Mouse (Mus musculus): ENCODE results near the gene Mad1l1.
A peak's percentile ranks its signal among the peaks of the same experiment; 100 is the strongest.

The Mad1l1 gene

DNA sequence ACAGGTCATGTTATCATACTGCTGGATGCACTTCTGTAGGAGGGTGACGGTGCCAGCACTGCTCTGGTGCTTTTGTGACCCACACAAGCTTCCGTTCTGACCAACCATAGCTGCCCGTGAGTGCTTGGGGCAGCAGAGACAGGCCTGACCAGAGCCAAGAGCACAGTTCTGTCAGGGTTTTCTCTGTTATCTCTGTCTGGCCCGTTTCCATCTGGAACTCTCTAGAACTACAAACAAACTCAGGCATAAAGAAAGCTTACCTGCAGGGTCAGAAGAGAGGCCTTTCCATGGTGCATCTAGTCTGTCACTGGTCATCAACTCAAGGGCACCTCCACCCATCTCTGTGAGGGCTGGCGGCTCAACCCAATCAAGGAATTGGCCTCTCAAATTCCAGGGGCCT, 171.2 kb downstream of the Mad1l1 start:
- peak; percentile 28 to 63 for DNase-seq (ENCODE audit: inconsistent age in 2 of 2, low spot score in 1 of 2)

DNA sequence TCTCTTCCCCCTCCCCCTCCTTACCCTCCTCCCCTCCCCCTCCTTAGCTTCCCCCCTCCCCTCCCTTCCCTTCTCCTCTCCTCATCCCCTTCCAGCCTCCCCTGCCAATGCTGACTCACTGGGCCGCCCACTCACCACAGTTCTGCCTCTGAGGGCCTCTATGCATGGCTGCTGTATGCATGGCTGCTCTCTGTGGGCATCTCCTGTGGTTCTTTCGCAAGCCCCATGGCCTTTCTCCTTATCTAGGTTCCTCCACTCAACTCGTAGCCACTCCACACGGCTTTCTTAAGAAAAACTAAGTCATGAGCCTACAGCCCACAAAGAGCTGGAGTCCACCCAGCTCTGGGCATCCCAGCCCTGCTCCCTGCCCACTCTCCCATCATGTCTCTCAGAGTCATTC, 172.1 kb downstream of the Mad1l1 start:
- no peak for DNase-seq (ENCODE audit: inconsistent age in 2 of 2, low spot score in 1 of 2)

DNA sequence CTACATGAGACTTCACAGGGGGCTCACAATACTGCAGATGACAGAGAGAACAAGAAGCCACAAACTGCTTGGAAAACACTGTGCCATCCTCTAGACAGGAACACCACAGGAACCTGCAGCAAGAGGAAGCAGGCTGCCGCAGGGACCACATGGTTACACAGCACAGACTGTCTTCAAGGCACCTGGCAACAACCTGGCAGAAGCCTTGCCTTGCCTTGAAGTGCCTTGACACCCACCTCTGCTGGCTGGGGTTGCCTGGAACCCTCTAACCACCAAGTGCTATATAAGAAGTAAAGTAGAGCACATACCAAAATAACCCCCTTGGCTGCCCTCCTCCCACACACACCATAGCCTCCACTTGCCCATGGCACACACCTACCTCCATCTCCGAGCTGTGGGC, 177.8 kb downstream of the Mad1l1 start:
- DNase-seq (ENCODE audit: inconsistent age in 2 of 2, low spot score in 1 of 2), result no peak

DNA sequence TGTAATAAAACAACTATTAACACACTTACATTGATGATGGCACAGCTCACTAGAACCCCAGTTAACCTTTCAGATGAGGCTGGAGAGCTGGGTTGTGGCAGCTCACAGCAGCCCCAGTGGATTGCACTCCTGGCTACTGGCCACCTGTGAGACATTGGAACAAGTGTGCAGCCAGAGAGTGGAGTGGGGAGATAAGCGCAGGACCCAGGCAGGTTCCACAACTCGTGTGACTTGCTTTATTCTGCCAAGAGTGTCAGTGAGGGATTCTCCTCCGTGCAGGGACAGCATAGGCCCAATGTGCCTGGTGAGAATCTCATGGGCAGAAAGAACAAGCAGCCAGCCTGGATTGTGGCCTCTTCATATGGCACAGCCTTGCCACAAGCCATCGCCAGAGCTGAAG, 180.0 kb downstream of the Mad1l1 start:
- DNase-seq (ENCODE audit: inconsistent age in 2 of 2, low spot score in 1 of 2), result no peak

DNA sequence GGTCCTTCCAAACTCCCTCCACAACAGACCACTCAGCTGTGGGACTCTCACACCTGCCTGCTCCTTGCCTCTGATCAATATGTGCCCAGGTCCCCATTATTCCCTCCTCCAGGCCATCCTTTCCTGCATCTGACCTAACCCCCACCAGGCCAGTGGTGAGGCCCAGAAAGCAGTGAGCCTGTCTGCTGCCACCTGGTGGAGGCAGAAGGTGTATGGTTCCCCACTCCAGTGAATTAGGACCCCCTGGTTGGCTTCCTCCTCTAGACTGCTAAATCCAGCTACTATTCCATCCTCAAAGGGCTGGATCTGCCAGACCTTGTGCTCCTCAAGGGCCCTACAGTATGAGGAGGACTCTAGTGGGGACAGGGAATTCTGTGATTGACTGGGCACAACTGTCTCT, 181.1 kb downstream of the Mad1l1 start:
- DNase-seq (ENCODE audit: inconsistent age in 2 of 2, low spot score in 1 of 2), result peak; percentile 39 to 79

DNA sequence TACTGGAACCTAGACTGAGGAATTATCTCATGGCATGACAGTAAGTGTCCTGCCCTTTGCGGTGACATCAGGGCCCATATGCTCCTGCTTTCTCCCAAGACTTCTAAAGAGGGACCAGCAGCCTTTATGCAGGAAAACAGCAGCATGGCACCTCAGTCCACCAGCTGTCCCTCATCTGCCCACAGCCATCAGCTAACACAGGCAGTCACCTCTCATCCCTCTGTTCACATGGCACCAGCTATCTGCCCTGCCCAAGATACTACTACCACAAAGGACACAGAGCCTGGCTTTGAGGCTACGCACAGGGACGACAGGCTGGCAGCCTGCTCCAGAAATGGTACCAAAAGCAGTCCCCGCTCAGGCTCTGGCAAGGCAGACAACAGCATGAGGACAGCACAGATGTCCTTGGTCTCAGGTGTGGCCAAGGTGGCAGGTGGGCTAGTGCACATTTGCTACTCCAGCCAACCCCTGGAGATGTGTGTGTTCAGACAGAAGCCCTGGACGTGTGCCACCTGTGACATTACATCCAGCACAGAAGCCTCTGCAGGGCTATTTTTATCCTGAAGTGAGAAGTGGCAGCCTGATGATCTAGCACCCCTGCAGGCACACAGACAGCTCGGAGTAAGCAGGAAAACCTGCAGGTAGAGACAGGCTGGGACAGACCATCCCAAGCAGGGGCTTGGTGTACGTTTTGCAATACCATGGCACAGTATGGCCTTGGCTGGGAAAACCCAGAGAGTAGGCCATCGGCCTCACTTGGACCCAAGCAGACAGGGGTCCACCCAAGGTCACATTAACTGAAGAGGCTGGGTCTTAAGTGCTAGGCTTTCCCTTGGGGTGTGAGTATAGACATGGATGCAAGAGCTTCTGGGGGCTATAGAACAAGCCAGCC, 185.4 kb downstream of the Mad1l1 start:
- DNase-seq (ENCODE audit: inconsistent age in 2 of 2, low spot score in 1 of 2), result no peak

DNA sequence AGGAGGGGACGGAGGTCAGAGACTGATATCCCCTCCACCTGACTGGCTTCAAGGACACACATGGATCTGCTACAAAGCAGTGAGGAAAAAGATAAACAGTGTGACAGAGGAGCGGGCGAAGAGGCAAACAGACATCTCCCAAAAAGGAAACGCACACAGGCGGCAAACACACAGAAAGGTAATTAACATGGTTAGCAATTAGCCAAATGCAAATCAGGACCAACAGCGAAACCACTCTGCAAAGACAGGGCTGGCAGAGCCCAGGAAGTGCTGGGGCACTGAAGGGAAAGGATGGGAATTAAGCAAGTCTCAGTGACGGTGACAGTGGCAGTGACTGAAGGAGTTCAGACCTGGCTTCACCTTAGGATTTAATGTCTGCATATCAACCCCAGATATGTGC, 187.3 kb downstream of the Mad1l1 start:
- DNase-seq (ENCODE audit: inconsistent age in 2 of 2, low spot score in 1 of 2), result no peak

DNA sequence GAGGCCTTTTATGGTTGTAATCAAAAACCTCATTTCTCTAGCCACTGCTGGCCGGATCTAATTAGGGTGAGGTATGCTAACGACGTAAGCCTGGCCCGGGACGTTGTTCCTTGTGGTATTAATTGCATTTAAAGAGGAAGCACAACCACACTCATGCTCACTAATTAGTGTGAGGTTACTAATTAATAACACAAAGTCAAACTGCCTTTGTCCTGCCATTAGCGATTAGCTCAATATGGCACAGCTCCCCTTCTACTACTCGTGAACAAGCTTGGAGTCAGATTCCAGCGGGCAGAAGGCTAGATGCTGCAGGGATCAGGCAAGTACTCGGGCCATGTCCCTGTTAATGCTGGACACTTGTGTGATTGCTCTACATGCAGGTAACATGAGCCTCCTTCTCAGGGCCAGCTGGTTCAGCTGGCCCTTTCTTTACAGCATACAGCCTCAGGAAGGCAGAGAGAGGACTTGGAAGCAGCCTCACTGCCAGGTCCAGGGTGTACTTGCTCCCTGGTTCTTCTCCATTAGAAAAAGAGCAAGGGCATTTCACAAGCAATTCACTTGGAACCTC, 192.9 kb downstream of the Mad1l1 start:
- DNase-seq (ENCODE audit: inconsistent age in 2 of 2, low spot score in 1 of 2), result no peak

DNA sequence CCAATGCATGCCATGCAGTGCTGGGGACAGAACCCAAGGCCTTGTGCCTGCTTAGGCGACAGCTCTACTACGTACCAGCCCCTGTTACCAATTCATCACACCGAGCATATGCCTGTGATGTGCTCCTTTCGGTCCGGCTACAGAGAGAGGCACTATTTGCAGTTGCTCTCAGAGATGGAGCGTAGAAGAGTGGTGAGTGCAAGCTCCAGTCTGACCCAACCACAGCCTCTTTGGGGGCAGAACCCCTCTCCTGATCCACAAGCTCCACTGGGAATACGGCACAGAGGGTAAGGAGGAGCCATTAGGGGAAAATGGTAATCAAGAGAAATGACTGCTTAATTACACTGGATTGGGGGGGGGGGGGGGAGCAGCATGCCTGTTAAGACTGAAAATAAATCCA, 193.4 kb downstream of the Mad1l1 start:
- DNase-seq (ENCODE audit: inconsistent age in 2 of 2, low spot score in 1 of 2), result no peak

DNA sequence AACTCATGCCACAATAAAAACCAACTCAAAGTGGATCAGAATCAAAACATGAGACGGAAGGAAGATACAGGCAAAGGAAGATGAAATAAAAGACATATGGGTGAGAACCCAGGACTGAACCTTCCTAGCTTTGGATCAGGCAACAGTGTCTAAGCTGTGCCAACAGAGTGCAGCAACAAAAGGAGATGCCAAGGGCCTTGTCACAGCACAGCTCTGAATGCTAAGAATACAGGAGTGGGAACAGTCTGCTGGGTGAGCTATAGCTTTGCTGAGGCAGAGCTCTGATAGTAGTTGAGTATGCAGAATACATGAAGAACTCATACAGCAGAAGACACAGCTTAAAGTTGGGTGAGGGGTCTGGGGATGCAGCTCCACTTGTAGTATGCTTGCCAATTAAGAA, 196.7 kb downstream of the Mad1l1 start:
- no peak for DNase-seq (ENCODE audit: inconsistent age in 2 of 2, low spot score in 1 of 2)

DNA sequence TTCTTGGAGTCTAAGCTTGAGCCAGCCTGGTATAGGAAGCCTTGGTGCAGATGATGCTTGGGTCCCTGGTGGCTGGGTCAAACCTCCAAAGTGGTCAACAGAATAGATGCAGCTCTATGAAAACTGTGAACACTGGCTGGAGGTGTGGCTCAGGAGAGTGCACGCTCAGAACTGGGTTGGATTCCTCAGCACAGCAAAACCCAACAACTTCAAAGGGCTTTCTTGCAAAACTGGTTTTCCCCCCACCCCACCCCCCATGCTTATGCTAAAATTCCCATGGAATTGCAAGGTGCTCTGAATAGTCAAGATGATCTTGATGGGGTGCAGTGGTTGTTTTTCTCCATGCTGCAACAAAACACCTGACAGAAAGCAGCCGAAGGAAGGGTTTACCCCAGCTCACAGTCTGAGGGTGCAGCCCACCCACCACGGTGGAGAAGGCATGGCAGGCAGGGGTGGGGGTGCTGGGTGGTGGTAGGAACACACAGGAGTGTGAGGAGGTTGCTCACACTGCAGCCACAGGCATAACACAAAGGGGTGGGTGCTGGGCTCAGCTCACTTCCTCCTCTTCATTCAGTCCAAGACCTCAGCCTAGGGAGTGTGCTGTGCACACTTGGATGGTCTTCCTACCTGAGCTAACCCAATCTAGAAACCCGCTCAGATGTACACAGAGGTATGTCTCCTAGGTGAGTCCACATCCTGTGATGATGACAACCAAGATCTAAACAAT, 197.5 kb downstream of the Mad1l1 start:
- DNase-seq (ENCODE audit: inconsistent age in 2 of 2, low spot score in 1 of 2), result no peak

DNA sequence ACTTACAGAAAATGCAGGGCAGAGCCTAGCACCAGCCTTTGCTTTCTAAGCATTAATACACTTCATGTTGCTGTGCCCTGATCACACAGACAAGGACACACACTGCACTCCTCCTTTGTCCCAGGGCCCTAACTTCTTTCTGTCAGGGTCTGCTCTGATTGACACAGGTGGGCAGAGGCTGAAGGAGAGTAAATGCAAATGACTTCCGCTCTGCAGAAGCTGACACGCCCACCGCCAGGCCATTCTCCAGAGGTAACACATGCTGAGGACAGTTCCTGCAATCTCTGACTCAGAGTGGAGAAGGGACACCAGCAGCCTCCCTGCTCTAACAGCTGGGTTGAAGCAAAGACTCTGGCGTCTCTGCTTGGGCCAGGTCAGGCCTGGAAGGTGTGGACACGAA, 198.2 kb downstream of the Mad1l1 start:
- DNase-seq (ENCODE audit: inconsistent age in 2 of 2, low spot score in 1 of 2), result no peak

DNA sequence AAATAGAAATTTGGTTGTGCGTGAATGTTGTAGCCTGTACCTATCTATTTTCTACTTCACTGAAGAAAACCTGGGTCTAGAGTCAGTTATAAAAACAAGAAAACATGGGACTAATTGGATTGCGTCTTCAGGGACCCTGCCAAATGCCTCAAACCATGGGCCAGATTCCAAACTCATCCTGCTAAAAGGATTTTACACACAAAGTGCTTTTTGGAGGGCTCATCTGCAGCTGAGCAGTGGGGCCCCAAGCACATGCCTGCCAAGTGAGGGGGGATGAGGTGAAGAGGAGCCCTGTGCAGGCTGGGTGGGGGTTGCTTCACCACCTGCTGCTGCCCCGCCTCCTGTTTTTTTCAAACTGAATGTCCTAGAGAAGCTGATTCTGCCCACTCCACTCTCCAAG, 199.4 kb downstream of the Mad1l1 start:
- DNase-seq (ENCODE audit: inconsistent age in 2 of 2, low spot score in 1 of 2), result no peak

DNA sequence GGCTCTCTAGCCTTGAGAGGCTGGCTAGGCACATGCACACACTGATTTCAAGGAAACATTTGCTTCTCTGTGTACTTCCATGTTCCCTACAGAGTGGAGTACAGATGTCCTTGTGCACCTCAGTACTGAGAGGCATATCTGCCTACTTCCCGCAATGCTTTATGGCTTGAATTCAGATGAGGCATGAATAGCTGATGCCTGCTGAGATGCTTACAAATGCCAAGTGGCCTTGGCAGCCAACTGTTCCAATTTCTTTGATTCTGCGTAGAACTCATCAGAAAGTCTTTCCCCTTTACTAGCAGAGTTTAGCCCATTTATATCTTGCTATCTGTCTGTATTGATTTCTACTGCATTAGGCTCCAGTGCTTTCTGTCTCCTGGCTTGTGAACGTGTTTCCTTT, 202.4 kb downstream of the Mad1l1 start:
- no peak for DNase-seq (ENCODE audit: inconsistent age in 2 of 2, low spot score in 1 of 2)

DNA sequence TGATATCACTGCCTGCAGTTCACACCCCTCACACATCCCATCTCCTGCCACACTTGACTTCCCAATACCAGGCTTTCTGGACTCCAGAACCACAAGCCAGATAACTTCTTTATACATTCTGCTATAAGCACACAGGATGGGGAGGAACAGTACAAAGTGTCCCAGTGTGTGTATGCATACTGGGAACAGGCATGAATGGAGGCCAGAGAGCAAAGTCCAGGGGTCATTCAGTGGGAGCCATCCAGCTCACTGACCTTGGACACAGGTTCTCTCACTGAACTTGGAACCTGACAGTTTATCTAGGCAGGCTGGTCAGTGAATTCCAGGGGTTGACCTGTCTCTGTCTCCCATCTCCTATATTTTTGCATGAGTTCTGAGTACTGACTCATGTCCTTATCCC, 203.4 kb downstream of the Mad1l1 start:
- no peak for DNase-seq (ENCODE audit: inconsistent age in 2 of 2, low spot score in 1 of 2)

DNA sequence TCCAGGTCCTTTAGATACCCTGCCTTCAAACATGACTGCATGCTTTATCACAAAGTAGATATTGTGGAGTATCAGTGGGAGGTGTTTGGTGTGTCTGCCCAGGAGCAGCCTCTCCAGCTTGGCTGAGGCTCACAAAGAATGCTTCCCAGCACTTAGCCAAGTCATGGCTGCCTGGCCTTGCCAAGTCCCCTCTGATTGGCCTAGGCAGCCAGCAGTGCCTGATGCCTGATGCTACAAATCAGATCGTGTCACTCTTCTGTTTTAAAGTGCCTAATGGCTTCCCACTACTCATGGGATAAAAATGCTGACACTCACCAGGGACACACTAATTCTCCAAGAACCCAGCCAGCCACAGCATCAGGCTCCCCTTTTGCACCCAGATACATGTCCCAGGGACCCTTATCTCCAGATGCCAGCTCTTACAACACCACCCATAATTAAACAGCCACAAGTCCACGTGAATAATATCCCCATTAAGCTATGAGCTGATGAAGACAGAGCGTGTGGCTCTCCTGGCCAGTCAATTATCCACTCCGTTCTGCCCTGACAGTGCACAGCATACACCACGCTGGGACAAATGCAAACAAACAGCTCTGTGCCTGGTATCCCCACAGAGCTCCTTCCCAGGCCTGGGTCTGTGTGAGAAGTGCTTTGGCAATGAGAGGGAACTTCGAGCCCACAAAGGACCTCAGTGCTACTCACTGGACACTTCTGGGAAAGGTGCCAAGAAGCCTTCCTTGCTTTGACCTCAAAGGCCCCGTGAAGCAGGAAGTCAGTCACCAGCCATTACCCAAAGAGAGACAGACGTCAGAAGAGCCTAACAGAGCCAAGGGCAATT, 205.7 kb downstream of the Mad1l1 start:
- peak; percentile 82 to 93 for DNase-seq (ENCODE audit: inconsistent age in 2 of 2, low spot score in 1 of 2)

DNA sequence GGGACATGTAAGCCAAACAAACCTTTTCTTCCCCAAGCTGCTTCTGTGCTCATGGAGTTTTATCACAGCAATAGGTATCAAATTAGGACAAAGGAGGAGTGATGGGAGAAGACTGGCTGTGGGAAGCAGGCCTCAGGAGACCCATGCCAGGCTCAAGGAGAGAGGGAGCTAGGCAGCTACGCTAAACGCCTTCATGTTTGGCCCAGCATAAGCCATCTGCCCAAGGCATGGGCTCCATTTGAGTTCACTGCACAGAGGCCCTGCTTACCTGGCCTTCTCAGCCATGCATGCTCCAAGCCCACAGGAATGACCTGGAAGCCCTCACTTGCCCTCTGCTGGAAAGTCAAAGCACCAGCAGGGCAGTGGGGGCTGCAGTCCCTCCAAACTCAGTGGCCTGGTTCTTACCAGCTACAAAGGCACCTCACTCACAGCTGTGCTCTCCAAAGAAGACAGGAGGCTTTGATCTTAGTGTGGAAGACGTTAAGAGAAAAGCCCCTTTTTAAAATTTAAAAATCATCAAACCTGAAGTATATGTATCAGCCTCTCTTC, 206.8 kb downstream of the Mad1l1 start:
- DNase-seq (ENCODE audit: inconsistent age in 2 of 2, low spot score in 1 of 2), result no peak

DNA sequence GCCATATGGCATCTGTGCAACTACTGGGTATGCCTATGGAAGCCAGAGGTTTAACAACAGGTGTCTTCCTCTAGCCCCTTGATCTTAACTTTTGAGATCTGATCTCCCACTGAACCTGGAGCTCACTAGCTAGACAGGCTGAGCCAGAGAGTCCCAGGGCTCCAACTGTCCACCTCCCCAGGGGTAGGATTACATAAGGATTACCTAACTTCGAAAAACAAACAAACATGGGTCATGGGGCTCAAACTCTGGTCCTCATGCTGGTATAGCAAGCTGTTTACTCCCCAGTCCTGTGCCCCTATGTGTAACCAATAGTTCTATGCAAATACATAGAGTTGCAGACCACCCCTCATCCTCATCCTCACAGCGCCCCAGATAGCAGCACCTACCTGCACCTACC, 208.1 kb downstream of the Mad1l1 start:
- peak in 1 of 2 experiments; percentile 40 for DNase-seq (ENCODE audit: inconsistent age in 2 of 2, low spot score in 1 of 2)

DNA sequence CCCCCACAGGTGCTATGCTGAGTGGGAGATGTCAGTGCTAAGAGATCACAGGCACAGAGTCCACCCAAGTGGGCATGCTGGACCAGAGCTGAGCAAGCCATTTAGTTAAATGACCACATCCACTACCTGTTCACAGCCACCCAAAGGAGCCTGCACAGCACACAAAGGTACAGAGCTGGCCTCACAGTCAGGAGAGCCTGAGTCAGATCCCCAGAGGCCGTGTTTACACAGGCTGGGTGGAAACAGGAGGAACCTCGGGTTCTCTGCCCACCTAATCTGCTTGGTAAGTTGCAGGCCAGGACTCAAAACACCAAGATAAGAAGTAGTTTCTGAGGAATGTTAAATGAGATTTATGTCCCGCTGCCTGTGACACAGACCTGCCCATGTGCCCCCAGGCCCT, 211.3 kb downstream of the Mad1l1 start:
- DNase-seq (ENCODE audit: inconsistent age in 2 of 2, low spot score in 1 of 2), result no peak

DNA sequence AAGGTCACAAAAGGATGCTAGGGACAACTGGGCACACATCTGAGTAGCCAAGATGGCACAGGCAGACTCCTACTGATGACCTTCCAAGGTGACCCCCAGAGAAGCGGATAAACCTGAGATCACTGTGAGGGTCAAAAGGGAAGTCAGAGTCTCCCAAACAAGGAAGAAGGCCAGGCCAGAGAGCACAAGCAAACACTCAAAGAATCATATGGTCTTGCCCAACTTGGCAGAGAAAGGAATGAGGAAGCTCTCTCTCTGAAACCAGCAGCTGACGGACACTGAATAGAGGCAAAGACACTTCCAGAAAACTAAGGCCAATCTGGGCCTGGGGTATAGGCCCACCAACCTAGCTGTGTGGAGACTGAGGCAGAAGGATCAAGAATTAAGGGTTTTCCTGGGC, 213.4 kb downstream of the Mad1l1 start:
- no peak for DNase-seq (ENCODE audit: inconsistent age in 2 of 2, low spot score in 1 of 2)

DNA sequence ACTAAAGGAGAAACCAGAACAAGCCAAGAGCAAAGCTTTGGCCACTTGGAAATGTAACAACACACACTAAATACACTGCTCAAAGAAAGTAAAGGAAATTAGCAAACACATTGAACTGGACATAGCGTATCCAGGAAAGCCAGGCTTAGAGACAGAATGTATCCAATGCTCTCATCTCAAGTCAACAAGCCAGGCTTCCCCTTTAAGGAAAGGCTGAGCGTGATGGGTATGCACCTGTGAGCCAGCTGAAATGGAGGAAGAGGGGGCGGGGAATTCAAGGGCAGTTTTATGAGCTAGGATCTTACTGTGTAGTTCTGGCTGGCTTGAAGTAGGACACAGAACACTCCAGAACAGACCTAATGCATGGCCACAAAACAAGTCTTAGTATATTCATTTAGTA, 215.3 kb downstream of the Mad1l1 start:
- DNase-seq (ENCODE audit: inconsistent age in 2 of 2, low spot score in 1 of 2), result no peak

All from adrenal gland, adult (tissue).